Mouse (Mus musculus) hindbrain, embryonic 10.5 days (tissue): Measurements from ENCODE around the gene Camk2d. TPM values are rescaled to one million over a fixed set of nuclear protein-coding genes. Genes with fewer than 3 reads are reported as not detected.

ENCODE experiments used
- polyA plus RNA-seq: library from polyadenylated mRNA; unstranded; fragments of >200 nt; fragmentation: Nextera tagmentation; extraction: Ambion mirVana; gene quantifications from 2 replicates; pipeline ENCODE4 v1.2.1, GENCODE M21; 2016

Gene Camk2d
- polyA plus RNA-seq, 1 experiment from 2014 or later = 11.9 TPM

Other genes starting within 250 kb of the Camk2d start
- gene Arsj, start 232.6 kb upstream of the Camk2d start, polyA plus RNA-seq = 0.16 and 0.27 TPM in 2 replicates